In the genomic region with DNA sequence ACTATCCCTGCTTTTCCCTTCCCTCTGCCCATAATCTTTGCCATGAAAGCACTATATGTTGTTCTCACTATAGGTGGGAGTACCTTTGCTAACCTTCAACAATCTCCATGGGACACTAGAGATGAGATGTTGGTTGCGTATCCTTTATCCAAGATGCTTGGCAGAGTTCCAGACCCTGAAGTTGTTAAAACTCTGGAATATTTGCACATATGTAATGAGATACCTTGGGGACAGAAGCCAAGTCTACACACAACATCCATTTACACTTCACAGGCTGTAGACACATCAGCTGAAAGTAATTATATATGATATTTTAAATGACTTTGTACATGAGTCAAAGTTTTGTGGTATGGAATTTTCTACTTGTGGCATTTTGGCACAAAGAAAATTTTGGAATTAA, we compare ENCODE assay signal across 21 mouse cellular contexts.
"Had no signal": no experiment of that assay in that cellular context is flagged by ENCODE, and none has a peak within 500 bp of the region (broad histone marks: within the 10 kb centered on the region; RNA-seq: fewer than 3 reads in every experiment).

No protein-coding gene starts in this region.

- H3K9ac ChIP-seq: lung, embryonic 14.5 days; midbrain, embryonic 12.5 days; neural tube, embryonic 13.5 days; neural tube, embryonic 15.5 days; stomach, embryonic 15.5 days had no signal

- H3K4me2 ChIP-seq: lung, embryonic 14.5 days; midbrain, embryonic 12.5 days; neural tube, embryonic 13.5 days; neural tube, embryonic 15.5 days; stomach, embryonic 15.5 days had no signal

- H3K9me3 ChIP-seq: midbrain, embryonic 10.5 days; midbrain, embryonic 12.5 days; neural tube, embryonic 13.5 days; neural tube, embryonic 15.5 days; stomach, embryonic 15.5 days had no signal

- H3K27me3 ChIP-seq: midbrain, embryonic 12.5 days; neural tube, embryonic 13.5 days; neural tube, embryonic 15.5 days; stomach, embryonic 15.5 days had no signal

- DNase-seq: lung, adult 18-20 months; lung, embryonic 14.5 days; lung, postnatal 10 days; lung, postnatal 4 days; midbrain, embryonic 14.5 days; retina, postnatal 1 day; right cerebral cortex, adult 18-20 months; right cerebral cortex, postnatal 25 days; right cerebral cortex, postnatal 4 days; spleen, adult 18-20 months; thymus, adult 2 months; thymus, postnatal 25 days; thymus, postnatal 4 days had no signal

- H3K4me3 ChIP-seq: midbrain, embryonic 10.5 days; midbrain, embryonic 12.5 days; myocyte; neural tube, embryonic 13.5 days; neural tube, embryonic 15.5 days; stomach, embryonic 15.5 days had no signal

- H3K4me1 ChIP-seq: midbrain, embryonic 12.5 days; neural tube, embryonic 13.5 days; stomach, embryonic 15.5 days had no signal

- H3K27ac ChIP-seq: midbrain, embryonic 10.5 days; midbrain, embryonic 12.5 days; neural tube, embryonic 13.5 days; neural tube, embryonic 15.5 days; stomach, embryonic 15.5 days; stomach, postnatal 0 days had no signal

- ATAC-seq: midbrain, embryonic 16.5 days had no signal

- H3K36me3 ChIP-seq: midbrain, embryonic 10.5 days; midbrain, embryonic 12.5 days; neural tube, embryonic 13.5 days; neural tube, embryonic 15.5 days; stomach, embryonic 15.5 days had no signal
